Mouse (Mus musculus): ENCODE measurements around the gene Nrl. TPM values are rescaled to one million over a fixed set of nuclear protein-coding genes. Genes with fewer than 3 reads are reported as not detected.

Gene Nrl
- polyA plus RNA-seq, 1 experiment from 2014 or later, result 0.07 TPM

DNA sequence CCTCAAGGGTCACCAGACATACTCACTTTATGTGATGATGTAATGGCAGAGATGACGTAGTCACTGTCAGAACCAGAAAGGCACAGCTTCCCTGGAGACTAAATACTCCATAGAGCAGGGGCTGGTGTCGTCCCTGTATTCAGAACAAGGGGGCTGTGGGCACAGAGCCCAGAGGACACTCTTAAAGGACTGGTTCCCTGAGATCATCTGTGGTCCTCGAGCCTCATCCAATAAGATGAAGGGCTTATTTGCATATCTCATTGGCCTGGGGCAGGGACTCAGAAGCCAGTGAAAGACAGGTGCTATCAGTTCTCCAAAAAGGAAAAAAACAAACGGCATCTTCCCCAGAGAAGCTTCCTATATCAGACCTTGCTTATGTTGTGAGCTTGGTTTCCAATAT is 719 bp downstream of the Nrl start:
- no peak overlapping the region for H3K27ac ChIP-seq (replicated peaks)
- H3K36me3 ChIP-seq, result no peaks in the 10 kb centered on the region
- peaks cover 14% of the 10 kb centered on the region for H3K4me1 ChIP-seq (replicated peaks)
- no peak for ATAC-seq (ENCODE audit: low read depth)
- H3K27me3 ChIP-seq, result peaks cover 32% of the 10 kb centered on the region
- H3K9ac ChIP-seq, result no peak overlapping the region
- no peaks in the 10 kb centered on the region for H3K9me3 ChIP-seq
- no peak overlapping the region for H3K4me2 ChIP-seq
- H3K4me3 ChIP-seq, result no peak overlapping the region
- 46% methylated on average over 4 of the region's 4 CpGs for WGBS

DNA sequence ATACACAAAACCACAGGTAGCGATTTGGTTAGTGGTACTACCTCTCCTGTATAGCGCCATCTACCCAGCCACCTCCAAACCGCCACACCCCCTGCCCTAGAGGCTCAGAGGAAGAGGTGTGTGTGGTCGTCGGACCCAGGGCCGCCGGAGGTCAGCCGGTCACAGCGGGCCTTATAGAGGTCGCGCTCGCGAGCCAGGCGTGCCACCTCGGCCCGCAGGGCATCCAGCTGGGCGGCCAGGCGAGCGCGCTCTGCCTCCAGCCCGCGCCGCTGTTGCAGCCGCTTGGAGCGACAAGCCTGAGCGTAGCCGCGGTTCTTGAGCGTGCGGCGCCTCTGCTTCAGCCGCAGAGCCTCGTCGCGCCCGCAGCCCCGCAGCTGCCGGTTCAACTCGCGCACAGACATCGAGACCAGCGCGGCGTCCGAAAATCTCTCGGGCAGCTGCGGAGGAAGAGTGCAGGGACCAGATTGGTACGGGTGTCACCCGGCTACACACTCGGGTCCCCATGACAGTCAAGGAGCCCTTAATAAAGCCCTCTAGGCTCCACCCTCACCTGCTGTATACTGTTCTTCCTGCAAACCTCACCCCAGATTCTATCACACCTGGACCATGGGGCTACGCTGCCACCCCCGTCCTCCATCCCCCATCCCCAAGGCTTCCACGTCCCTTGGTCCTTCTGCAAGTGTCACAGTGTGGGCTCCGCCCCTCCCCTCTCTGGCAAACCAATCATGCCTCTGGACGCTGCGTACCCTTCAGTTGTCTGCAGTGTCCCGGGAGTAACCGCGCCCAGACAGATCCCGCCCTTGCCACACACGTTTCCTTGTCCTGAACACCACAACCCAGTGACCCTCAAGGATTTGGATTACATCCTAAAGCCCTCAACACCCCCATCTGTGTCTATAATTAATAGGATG is 4.1 kb downstream of the Nrl start:
- no peaks in the 10 kb centered on the region for H3K9me3 ChIP-seq
- peaks cover 31% of the 10 kb centered on the region for H3K27me3 ChIP-seq
- peak overlapping the region; percentile 87 for H3K4me2 ChIP-seq
- H3K4me3 ChIP-seq, result peak overlapping the region; percentile 51
- H3K27ac ChIP-seq (replicated peaks), result peak overlapping the region; percentile 80
- no peaks in the 10 kb centered on the region for H3K36me3 ChIP-seq
- WGBS, result 1% methylated on average over 61 of the region's 61 CpGs
- peaks cover 29% of the 10 kb centered on the region for H3K4me1 ChIP-seq (replicated peaks)
- peak overlapping the region; percentile 76 for H3K9ac ChIP-seq
- ATAC-seq (ENCODE audit: low read depth), result peak; percentile 81

DNA sequence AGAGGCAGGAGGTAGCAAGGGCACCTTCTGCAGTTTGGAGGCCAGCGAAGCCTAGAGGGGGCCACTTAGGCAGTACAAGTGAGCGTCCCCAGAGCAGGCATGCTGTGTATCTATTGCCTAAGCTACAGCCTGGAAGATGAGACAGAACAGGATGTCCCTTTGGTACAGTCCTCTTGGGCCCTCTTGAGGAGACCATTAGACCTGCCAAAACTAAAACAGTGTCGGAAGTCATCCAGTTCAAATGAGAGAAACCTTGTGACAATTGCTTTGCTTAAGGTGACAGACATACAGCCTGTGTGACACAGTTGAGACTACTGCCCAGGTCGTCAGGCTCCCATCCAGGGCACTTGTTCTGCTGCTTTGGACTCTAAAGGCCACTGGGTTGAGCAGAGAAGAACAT is 5.2 kb downstream of the Nrl start:
- Histone ChIP-seq H3K4me2 (no peak overlapping the region), H3K4me1 (replicated peaks) (peaks cover 29% of the 10 kb centered on the region), H3K9ac (no peak overlapping the region), H3K27me3 (peaks cover 30% of the 10 kb centered on the region), H3K4me3 (no peak overlapping the region), H3K36me3 (no peaks in the 10 kb centered on the region), H3K27ac (replicated peaks) (no peak overlapping the region), H3K9me3 (no peaks in the 10 kb centered on the region)
- WGBS, result 60% methylated on average over 4 of the region's 4 CpGs
- ATAC-seq (ENCODE audit: low read depth), result no peak

DNA sequence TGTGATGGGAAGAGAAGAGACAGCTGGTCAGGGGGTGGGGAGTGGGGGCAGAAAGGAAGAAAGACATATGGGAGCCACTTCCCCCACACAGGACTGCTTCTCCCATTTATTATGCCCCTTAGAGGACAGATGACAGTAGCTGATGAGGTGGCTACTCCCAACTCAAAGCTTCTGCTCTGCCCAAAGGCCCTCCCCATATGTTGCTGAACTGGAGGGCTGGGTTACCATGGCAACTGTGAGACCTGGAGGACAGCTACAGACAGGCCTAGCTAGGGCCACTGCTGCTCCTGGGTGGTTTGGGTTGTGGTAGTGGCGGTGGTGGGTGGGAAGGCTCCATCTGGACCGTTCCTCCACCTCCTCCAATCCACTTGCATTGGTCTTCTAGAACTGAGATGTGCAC is 5.9 kb downstream of the Nrl start:
- no peak overlapping the region for H3K4me3 ChIP-seq
- H3K27ac ChIP-seq (replicated peaks), result peak overlapping the region; percentile 33; the same call in 1 of the 2 replicates
- peaks cover 24% of the 10 kb centered on the region for H3K27me3 ChIP-seq
- WGBS, result 29% methylated on average over 2 of the region's 2 CpGs
- H3K9ac ChIP-seq, result no peak overlapping the region
- no peaks in the 10 kb centered on the region for H3K9me3 ChIP-seq
- H3K4me1 ChIP-seq (replicated peaks), result peaks cover 29% of the 10 kb centered on the region
- H3K4me2 ChIP-seq, result no peak overlapping the region
- ATAC-seq (ENCODE audit: low read depth), result peak; percentile 45; the same call in 1 of the 2 replicates
- H3K36me3 ChIP-seq, result no peaks in the 10 kb centered on the region

DNA sequence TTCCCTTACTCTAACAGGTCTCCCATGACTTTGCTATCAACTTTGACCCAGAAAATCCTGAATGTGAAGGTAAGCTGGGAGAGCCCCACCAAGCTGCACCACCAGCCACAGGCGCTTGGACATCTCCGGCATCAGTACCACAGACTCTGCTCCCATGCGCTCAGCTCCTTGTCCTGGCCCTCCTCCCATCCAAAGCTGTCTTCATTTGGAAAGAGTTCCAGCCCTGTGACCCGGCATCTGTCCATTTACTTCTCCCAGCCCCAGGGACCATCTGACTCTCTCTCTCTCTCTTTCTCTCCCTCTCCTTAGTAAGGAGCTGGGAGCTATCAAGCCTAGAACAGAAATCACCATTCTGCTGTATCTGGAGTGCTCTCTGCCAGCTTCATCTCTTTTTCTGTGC is 8.9 kb downstream of the Nrl start:
- peaks cover 9% of the 10 kb centered on the region; the same call in 1 of the 2 replicates for H3K27me3 ChIP-seq
- H3K27ac ChIP-seq (replicated peaks), result no peak overlapping the region
- H3K36me3 ChIP-seq, result no peaks in the 10 kb centered on the region
- no peak overlapping the region for H3K4me3 ChIP-seq
- ATAC-seq (ENCODE audit: low read depth), result no peak
- no peak overlapping the region for H3K4me2 ChIP-seq
- no peaks in the 10 kb centered on the region for H3K9me3 ChIP-seq
- 92% methylated on average over 4 of the region's 4 CpGs for WGBS
- H3K4me1 ChIP-seq (replicated peaks), result peaks cover 32% of the 10 kb centered on the region
- no peak overlapping the region for H3K9ac ChIP-seq

DNA sequence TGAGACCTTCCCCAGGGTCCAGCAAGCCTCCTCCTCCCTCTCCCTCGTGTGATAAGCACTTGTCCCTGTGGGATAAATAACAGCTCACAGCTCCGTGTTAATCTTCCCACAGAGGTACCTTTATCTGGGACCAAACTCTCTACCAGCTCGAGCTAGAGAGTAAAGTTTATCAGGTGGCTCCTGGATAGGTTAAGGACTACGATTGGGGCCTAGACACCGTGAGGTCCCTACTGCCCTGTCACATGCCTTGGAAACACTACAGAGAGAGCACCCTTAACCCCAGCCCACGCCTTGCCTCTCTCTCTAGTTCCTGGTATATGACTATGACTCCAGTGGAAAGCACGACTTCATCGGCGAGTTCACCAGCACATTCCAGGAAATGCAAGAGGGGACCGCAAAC is 10.9 kb downstream of the Nrl start:
- H3K9ac ChIP-seq, result no peak overlapping the region
- no peak overlapping the region for H3K27ac ChIP-seq (replicated peaks)
- peaks cover 23% of the 10 kb centered on the region for H3K4me1 ChIP-seq (replicated peaks)
- no peaks in the 10 kb centered on the region for H3K36me3 ChIP-seq
- no peaks in the 10 kb centered on the region for H3K27me3 ChIP-seq
- no peak for ATAC-seq (ENCODE audit: low read depth)
- no peaks in the 10 kb centered on the region for H3K9me3 ChIP-seq
- no peak overlapping the region for H3K4me2 ChIP-seq
- WGBS, result 73% methylated on average over 10 of the region's 10 CpGs
- no peak overlapping the region for H3K4me3 ChIP-seq

DNA sequence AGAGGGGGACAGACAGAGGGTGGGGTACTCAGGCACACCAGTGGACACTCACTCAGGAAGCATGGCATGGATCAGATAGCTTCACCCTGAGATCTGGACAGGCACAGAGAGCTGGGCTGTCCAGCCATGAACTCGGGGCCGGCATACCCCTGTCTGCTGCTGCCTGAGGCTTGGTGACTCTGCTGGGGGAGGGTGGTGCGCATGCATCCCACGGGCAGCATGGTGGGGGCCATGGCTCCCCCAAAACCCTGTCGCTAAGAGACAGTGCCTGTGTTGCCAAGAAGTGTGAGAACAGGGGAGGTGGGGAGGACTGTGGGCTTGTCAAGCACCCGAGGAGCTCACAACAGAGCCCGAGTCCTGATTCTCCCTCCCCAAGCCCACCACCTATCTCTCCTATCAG is 13.7 kb downstream of the Nrl start:
- Histone ChIP-seq H3K9ac (0 out of 2 replicates have a peak overlapping the region, but pooled peaks have one; percentile 41), H3K4me2 (no peak overlapping the region)
- ATAC-seq (ENCODE audit: low read depth), result peak; percentile 49; the same call in 1 of the 2 replicates

DNA sequence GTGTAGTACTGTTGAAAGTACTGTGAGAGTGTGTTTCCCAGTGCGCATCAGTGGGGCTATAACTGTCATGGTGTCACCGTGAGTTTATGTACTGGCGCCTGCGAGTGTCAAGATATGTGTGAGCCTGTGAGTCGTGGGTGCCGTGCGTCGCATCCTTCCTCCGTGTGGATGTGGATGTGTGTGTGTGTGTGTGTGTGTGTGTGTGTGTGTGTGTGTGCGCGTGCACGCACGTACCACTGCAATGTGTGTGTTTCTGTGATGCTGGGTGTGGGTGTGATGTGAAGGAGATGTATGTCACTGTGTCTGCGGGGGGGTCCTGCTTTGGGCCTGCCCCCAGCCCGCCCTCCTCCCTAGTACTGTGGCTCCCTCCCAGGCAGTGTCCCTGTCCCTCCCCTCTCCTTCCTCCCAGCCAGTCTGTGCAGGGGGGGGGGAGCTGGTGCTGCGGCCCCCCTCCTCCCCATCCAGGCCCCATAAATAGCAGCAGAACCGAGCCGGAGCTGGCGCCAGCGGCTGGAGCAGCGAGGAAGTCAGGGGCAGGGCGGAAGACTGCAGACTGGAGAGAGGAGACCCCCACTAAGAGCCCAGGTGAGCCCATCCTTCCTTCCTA is 14.6 kb downstream of the Nrl start, which contains the start of gene Cpne6:
Gene Cpne6 (plus strand): TSS at position 321 of the 607 bp plus-strand sequence.
- H3K27me3 ChIP-seq, result no peaks in the 10 kb centered on the region
- H3K27ac ChIP-seq (replicated peaks), result no peak within 1 kb of the TSS
- no peaks in the 10 kb centered on the region for H3K9me3 ChIP-seq
- H3K4me2 ChIP-seq, result no peak within 1 kb of the TSS
- 67% methylated on average over 18 of the region's 22 CpGs for WGBS
- H3K4me1 ChIP-seq (replicated peaks), result peaks cover 14% of the 10 kb centered on the region; the same call in 1 of the 2 replicates
- peaks cover 24% of the 10 kb centered on the region for H3K36me3 ChIP-seq
- 0 out of 2 replicates have a peak within 1 kb of the TSS, but pooled peaks have one; percentile 41 for H3K9ac ChIP-seq
- H3K4me3 ChIP-seq, result no peak within 1 kb of the TSS
- ATAC-seq (ENCODE audit: low read depth), result no peak; the same call in 1 of the 2 replicates

More for the DNA sequence above, 13.7 kb downstream of the Nrl start:
- Histone ChIP-seq H3K27ac (replicated peaks) (no peak overlapping the region), H3K27me3 (no peaks in the 10 kb centered on the region), H3K4me1 (replicated peaks) (peaks cover 14% of the 10 kb centered on the region; the same call in 1 of the 2 replicates), H3K4me3 (no peak overlapping the region), H3K36me3 (peaks cover 20% of the 10 kb centered on the region), H3K9me3 (no peaks in the 10 kb centered on the region)
- 59% methylated on average over 7 of the region's 7 CpGs for WGBS

DNA sequence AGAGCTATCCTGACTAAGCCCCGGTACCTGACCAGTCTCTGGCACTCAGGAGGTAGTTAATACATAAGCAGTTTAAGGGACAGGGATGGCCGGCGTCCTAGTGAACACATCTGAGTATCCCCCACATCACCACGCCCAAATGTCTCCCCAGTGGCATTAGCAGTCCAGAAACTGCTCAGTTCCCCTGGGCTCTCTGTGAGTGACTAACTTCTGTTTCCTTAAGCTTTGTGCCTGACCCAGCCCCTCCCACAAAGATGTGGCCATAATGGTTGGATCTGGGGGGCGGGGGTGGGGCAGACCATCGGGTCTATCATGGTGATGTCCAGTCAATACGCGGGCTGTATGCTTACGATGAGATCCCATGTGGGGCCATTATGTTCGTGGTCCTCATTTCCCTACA is 15.2 kb downstream of the Nrl start:
- WGBS, result 71% methylated on average over 10 of the region's 10 CpGs
- no peak for ATAC-seq (ENCODE audit: low read depth)
- H3K4me1 ChIP-seq (replicated peaks), result peaks cover 14% of the 10 kb centered on the region; the same call in 1 of the 2 replicates
- H3K36me3 ChIP-seq, result peaks cover 26% of the 10 kb centered on the region
- no peaks in the 10 kb centered on the region for H3K9me3 ChIP-seq
- H3K27me3 ChIP-seq, result no peaks in the 10 kb centered on the region
- H3K4me2 ChIP-seq, result no peak overlapping the region
- H3K27ac ChIP-seq (replicated peaks), result no peak overlapping the region
- no peak overlapping the region for H3K4me3 ChIP-seq
- no peak overlapping the region for H3K9ac ChIP-seq

DNA sequence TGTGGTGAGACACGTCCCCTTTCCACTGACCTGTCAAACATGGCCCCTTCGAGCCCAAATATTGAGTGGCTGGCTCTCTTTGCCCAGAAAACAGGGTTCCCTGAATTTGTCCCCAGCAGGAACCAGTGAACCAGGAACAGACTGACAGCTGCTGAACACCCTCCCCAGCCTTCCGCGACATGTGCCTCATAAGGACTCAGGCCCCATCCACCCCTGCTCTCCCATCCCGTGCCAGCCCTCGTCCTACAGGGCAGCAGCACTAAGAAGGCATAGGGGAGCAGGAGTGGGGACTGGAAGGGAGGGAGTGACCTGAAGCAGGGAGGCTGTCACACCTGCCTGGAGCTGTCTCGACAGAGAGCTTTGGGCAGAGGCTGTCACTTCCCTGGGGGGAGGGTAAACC is 17.0 kb downstream of the Nrl start:
- WGBS, result 56% methylated on average over 7 of the region's 7 CpGs
- no peaks in the 10 kb centered on the region for H3K27me3 ChIP-seq
- no peak for ATAC-seq (ENCODE audit: low read depth)

DNA sequence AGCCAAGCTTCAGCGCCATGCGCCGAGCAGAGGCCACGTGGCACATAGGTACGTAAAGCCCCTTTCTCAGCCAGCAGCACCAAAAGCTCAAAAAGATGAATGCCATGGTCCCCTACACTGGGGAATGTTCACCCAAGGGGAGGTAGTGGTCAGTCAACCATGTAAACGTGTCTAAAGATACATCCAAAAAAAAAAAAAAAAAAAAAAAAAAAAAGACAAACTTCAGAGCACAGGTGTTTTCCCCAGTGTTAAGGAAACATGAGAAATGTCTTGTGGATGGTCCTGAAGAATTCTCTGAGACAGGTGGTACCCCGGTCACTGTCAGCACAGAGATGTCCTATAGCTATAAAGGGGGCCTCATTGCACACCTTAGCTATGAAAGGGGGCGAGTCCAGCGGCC is 19.2 kb downstream of the Nrl start:
- Histone ChIP-seq H3K27ac (replicated peaks) (no peak overlapping the region), H3K36me3 (peaks cover 64% of the 10 kb centered on the region), H3K4me1 (replicated peaks) (peaks cover 9% of the 10 kb centered on the region; the same call in 1 of the 2 replicates), H3K4me3 (no peak overlapping the region), H3K27me3 (no peaks in the 10 kb centered on the region), H3K9ac (no peak overlapping the region), H3K9me3 (no peaks in the 10 kb centered on the region), H3K4me2 (no peak overlapping the region)
- no peak for ATAC-seq (ENCODE audit: low read depth)
- WGBS, result 90% methylated on average over 9 of the region's 9 CpGs

More for the DNA sequence above, 17.0 kb downstream of the Nrl start:
- H3K36me3 ChIP-seq, result peaks cover 43% of the 10 kb centered on the region
- H3K9ac ChIP-seq, result no peak overlapping the region
- no peak overlapping the region for H3K4me2 ChIP-seq
- no peaks in the 10 kb centered on the region for H3K9me3 ChIP-seq
- H3K4me3 ChIP-seq, result no peak overlapping the region
- peaks cover 14% of the 10 kb centered on the region; the same call in 1 of the 2 replicates for H3K4me1 ChIP-seq (replicated peaks)
- no peak overlapping the region for H3K27ac ChIP-seq (replicated peaks)

DNA sequence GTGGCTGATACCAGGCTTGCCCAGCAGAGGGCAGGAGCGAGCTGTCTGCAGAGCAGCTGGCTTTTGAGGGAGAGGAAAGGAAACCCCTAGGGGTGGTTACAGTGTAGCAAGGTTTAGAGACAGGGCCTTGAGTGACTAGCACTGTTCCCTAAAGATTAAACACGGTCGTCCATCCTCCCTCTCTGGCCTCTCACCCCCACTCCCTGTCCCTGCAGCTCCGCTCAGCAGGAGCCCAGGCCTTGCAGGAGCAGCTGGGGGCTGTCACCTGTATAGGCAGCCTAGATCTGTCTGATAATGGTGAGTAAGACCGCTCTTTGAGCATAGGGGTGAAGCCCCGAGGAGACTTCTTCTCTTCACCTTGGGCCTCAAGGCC is 27.3 kb downstream of the Nrl start:
- peak; percentile 51; the same call in 1 of the 2 replicates for ATAC-seq (ENCODE audit: low read depth)
- peaks cover 88% of the 10 kb centered on the region for H3K36me3 ChIP-seq
- H3K27ac ChIP-seq (replicated peaks), result no peak overlapping the region
- H3K9me3 ChIP-seq, result no peaks in the 10 kb centered on the region
- WGBS, result 35% methylated on average over 6 of the region's 6 CpGs
- H3K4me1 ChIP-seq (replicated peaks), result peaks cover 7% of the 10 kb centered on the region
- peak overlapping the region; percentile 54; the same call in 1 of the 2 replicates for H3K9ac ChIP-seq
- H3K4me3 ChIP-seq, result no peak overlapping the region
- H3K4me2 ChIP-seq, result no peak overlapping the region
- no peaks in the 10 kb centered on the region for H3K27me3 ChIP-seq
